In the genomic region with DNA sequence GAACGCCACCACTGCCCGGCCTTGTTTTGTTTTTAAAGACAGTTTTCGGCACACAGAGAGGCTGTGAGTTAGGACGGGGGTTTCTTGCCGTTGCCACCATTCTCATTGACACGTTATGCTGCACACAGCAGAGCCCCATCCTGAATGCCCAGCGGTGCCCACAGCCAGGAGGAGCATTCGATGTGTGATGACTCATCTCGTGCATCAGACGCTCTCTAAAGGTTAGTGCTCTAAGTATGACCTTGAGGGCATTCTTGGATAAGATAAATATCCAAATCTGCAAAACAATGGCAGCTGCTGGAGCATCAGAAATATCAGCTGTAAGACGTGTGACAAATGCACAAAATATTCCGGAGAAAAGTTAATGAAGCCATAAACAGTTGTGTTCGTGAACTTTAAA, we compare ENCODE assay signal across 35 mouse cellular contexts. TPM values are rescaled to one million over a fixed set of nuclear protein-coding genes. Genes with fewer than 3 reads are reported as not detected.
A peak's percentile ranks its signal among the peaks of the same experiment; 100 is the strongest.
DNase-seq lines count a peak whose midpoint lies in the region; ATAC-seq lines count a peak whose summit lies in the region.
"Had no signal": no experiment of that assay in that cellular context is flagged by ENCODE, and none has a peak within 500 bp of the region (broad histone marks: within the 10 kb centered on the region; RNA-seq: fewer than 3 reads in every experiment).

No protein-coding gene starts in this region.

- WGBS in liver, embryonic 13.5 days (ENCODE audit: insufficient replicate concordance): 70% methylated on average over 13 of the region's 13 CpGs
- 70% methylated on average over 13 of the region's 13 CpGs for WGBS in liver, embryonic 12.5 days (ENCODE audit: insufficient replicate concordance)
- WGBS in liver, embryonic 16.5 days (ENCODE audit: insufficient replicate concordance): 63% methylated on average over 13 of the region's 13 CpGs

- H3K27ac ChIP-seq in liver, embryonic 13.5 days: peak overlapping the region; percentile 75; the same call in 1 of the 2 replicates
- no peak overlapping the region for H3K27ac ChIP-seq in liver, embryonic 12.5 days
- no peak overlapping the region; the same call in 1 of the 2 replicates for H3K27ac ChIP-seq in liver, embryonic 16.5 days (ENCODE audit: low read length)
- H3K27ac ChIP-seq: heart, embryonic 13.5 days; hindbrain, embryonic 15.5 days; layer of hippocampus, adult 2 months; limb, embryonic 10.5 days; limb, embryonic 15.5 days; midbrain, embryonic 12.5 days; neural tube, embryonic 12.5 days had no signal

- H3K9ac ChIP-seq in liver, embryonic 13.5 days: no peak overlapping the region; the same call in 1 of the 2 replicates
- no peak overlapping the region for H3K9ac ChIP-seq in liver, embryonic 12.5 days
- H3K9ac ChIP-seq in liver, embryonic 16.5 days (ENCODE audit: low read depth, low read length): no peak overlapping the region
- H3K9ac ChIP-seq: hindbrain, embryonic 15.5 days; kidney, embryonic 15.5 days; limb, embryonic 15.5 days; midbrain, embryonic 12.5 days; neural tube, embryonic 12.5 days had no signal

- H3K27me3 ChIP-seq in liver, embryonic 13.5 days: no peaks in the 10 kb centered on the region
- peaks cover 3% of the 10 kb centered on the region; the same call in 1 of the 2 replicates for H3K27me3 ChIP-seq in liver, embryonic 12.5 days (replicated peaks)
- no peaks in the 10 kb centered on the region for H3K27me3 ChIP-seq in liver, embryonic 16.5 days (ENCODE audit: control insufficient read depth, insufficient read depth, low read depth, low read length)
- H3K27me3 ChIP-seq: hindbrain, embryonic 15.5 days; kidney, embryonic 15.5 days; limb, embryonic 15.5 days; neural tube, embryonic 12.5 days had no signal

- intact Hi-C loops in left cerebral cortex, postnatal 25 days (cut with DNase I): no loop called here

- peak overlapping the region; percentile 42 for H3K4me2 ChIP-seq in liver, embryonic 13.5 days
- H3K4me2 ChIP-seq in liver, embryonic 12.5 days: no peak overlapping the region
- H3K4me2 ChIP-seq in liver, embryonic 16.5 days (ENCODE audit: low read depth, low read length): no peak overlapping the region
- H3K4me2 ChIP-seq: heart, embryonic 13.5 days; hindbrain, embryonic 15.5 days; kidney, embryonic 15.5 days; limb, embryonic 15.5 days; midbrain, embryonic 12.5 days; neural tube, embryonic 12.5 days had no signal

- no peaks in the 10 kb centered on the region for H3K36me3 ChIP-seq in liver, embryonic 13.5 days
- no peaks in the 10 kb centered on the region for H3K36me3 ChIP-seq in liver, embryonic 12.5 days
- no peaks in the 10 kb centered on the region for H3K36me3 ChIP-seq in liver, embryonic 16.5 days (ENCODE audit: control insufficient read depth, insufficient read depth)
- H3K36me3 ChIP-seq: heart, embryonic 13.5 days; hindbrain, embryonic 15.5 days; kidney, embryonic 15.5 days; limb, embryonic 10.5 days; limb, embryonic 15.5 days; midbrain, embryonic 12.5 days; neural tube, embryonic 12.5 days had no signal

- DNase-seq in liver, embryonic 13.5 days: no peak
- peak; percentile 29 for DNase-seq in MN1 (ENCODE audit: low spot score)
- peak; percentile 65 for DNase-seq in adrenal gland, postnatal 10 days
- no peak for DNase-seq in urinary bladder, postnatal 14 days (ENCODE audit: low spot score)
- DNase-seq in left cerebral cortex, postnatal 25 days (ENCODE audit: low spot score in 2 of 2): no peak
- DNase-seq in right cerebral cortex, postnatal 4 days: no peak
- DNase-seq: cerebellum, adult 18-20 months; cerebellum, postnatal 14 days; kidney, adult 11 months; kidney, postnatal 25 days; lung, postnatal 4 days; thymus, postnatal 4 days had no signal

- peaks cover 14% of the 10 kb centered on the region for H3K4me1 ChIP-seq in liver, embryonic 13.5 days (replicated peaks)
- peaks cover 14% of the 10 kb centered on the region; the same call in 1 of the 2 replicates for H3K4me1 ChIP-seq in liver, embryonic 12.5 days
- H3K4me1 ChIP-seq in liver, embryonic 16.5 days (ENCODE audit: control insufficient read depth, low read depth, low read length): 0 out of 2 replicates have a peak, but pooled peaks cover 2% of the 10 kb centered on the region

- H3K9me3 ChIP-seq in liver, embryonic 13.5 days (replicated peaks): no peaks in the 10 kb centered on the region
- H3K9me3 ChIP-seq in liver, embryonic 12.5 days (replicated peaks): no peaks in the 10 kb centered on the region
- no peaks in the 10 kb centered on the region for H3K9me3 ChIP-seq in liver, embryonic 16.5 days (replicated peaks; ENCODE audit: control insufficient read depth, low read length)
- H3K9me3 ChIP-seq: heart, embryonic 13.5 days; hindbrain, embryonic 15.5 days; kidney, embryonic 15.5 days; limb, embryonic 10.5 days; limb, embryonic 15.5 days; megakaryocyte, embryonic 14.5 days; midbrain, embryonic 12.5 days; neural tube, embryonic 12.5 days had no signal

- 0 out of 2 replicates have a peak overlapping the region, but pooled peaks have one; percentile 14 for H3K4me3 ChIP-seq in liver, embryonic 13.5 days (replicated peaks)
- no peak overlapping the region for H3K4me3 ChIP-seq in liver, embryonic 12.5 days
- 0 out of 2 replicates have a peak overlapping the region, but pooled peaks have one; percentile 8 for H3K4me3 ChIP-seq in liver, embryonic 16.5 days (ENCODE audit: low read depth, low read length)
- H3K4me3 ChIP-seq: heart, embryonic 13.5 days; hindbrain, embryonic 15.5 days; kidney, embryonic 15.5 days; layer of hippocampus, adult 2 months; limb, embryonic 10.5 days; limb, embryonic 15.5 days; midbrain, embryonic 12.5 days; myocyte; neural tube, embryonic 12.5 days had no signal

- no peak for ATAC-seq in liver, embryonic 13.5 days (ENCODE audit: low read depth)
- no peak for ATAC-seq in liver, embryonic 12.5 days
- no peak for ATAC-seq in liver, embryonic 16.5 days (ENCODE audit: low read depth)
- ATAC-seq: forebrain, embryonic 16.5 days; inflammation-experienced regulatory T-cells, adult 6 months had no signal

RNA-seq across cellular contexts. Expression of gene Cox8b, which starts 6.9 kb away (rescaled TPM):
- polyA plus RNA-seq in liver, embryonic 13.5 days (2015; fragmentation: Nextera tagmentation; extraction: Ambion mirVana): 0.33 and 1.3 TPM in 2 replicates
- polyA plus RNA-seq in liver, embryonic 12.5 days (2016; fragmentation: Nextera tagmentation; extraction: Ambion mirVana): not detected in 2 replicates
- 1,000 to 10,000 TPM; 2,860 to 2,972 TPM for total RNA-seq in adrenal gland, postnatal 10 days (2021)
- 1.4 and 3.4 TPM in 2 replicates for polyA plus RNA-seq in liver, embryonic 16.5 days (2015; fragmentation: Nextera tagmentation; extraction: Ambion mirVana)
- total RNA-seq in left cerebral cortex, postnatal 25 days (2021): 1 to 10 TPM in 1 of 2 experiments, not detected in 1; 1.2 TPM
- total RNA-seq: CH12.LX; ES-E14; hematopoietic stem cell, adult 5-6 weeks; midbrain, postnatal 0 days had no signal
- polyA plus RNA-seq: erythroblast, embryonic 14.5 days; forebrain, embryonic 11.5 days; forebrain, embryonic 16.5 days; hindbrain, embryonic 15.5 days; inflammation-experienced regulatory T-cells, adult 6 months; midbrain, embryonic 12.5 days; midbrain, postnatal 0 days; testis, adult 2 months had no signal

RNA-seq across cellular contexts. Expression of gene Nlrp6, which starts 13.6 kb away (rescaled TPM):
- 1.6 and 2.4 TPM in 2 replicates for polyA plus RNA-seq in liver, embryonic 13.5 days (2015; fragmentation: Nextera tagmentation; extraction: Ambion mirVana)
- polyA plus RNA-seq in liver, embryonic 12.5 days (2016; fragmentation: Nextera tagmentation; extraction: Ambion mirVana): 1.1 and 1.4 TPM in 2 replicates
- 1 to 10 TPM; 4.9 to 7.9 TPM for total RNA-seq in adrenal gland, postnatal 10 days (2021)
- 7.8 and 10.8 TPM in 2 replicates for polyA plus RNA-seq in liver, embryonic 16.5 days (2015; fragmentation: Nextera tagmentation; extraction: Ambion mirVana)
- under 1 TPM; 0.41 to 0.73 TPM for total RNA-seq in left cerebral cortex, postnatal 25 days (2021)
- total RNA-seq: heart, adult 8-10 months; heart, postnatal 10 days had no signal
- polyA plus RNA-seq: erythroblast, embryonic 14.5 days; inflammation-experienced regulatory T-cells, adult 6 months had no signal

RNA-seq across cellular contexts. Expression of gene Sirt3, which starts 25.0 kb away (rescaled TPM):
- 16.6 and 16.8 TPM in 2 replicates for polyA plus RNA-seq in liver, embryonic 13.5 days (2015; fragmentation: Nextera tagmentation; extraction: Ambion mirVana)
- polyA plus RNA-seq in liver, embryonic 12.5 days (2016; fragmentation: Nextera tagmentation; extraction: Ambion mirVana): 16.0 and 18.1 TPM in 2 replicates
- 10 to 100 TPM; 67.6 to 70.9 TPM for total RNA-seq in adrenal gland, postnatal 10 days (2021)
- polyA plus RNA-seq in liver, embryonic 16.5 days (2015; fragmentation: Nextera tagmentation; extraction: Ambion mirVana): 21.9 and 23.6 TPM in 2 replicates
- 10 to 100 TPM; 77.1 to 78.2 TPM for total RNA-seq in left cerebral cortex, postnatal 25 days (2021)

RNA-seq across cellular contexts. Expression of gene Psmd13, which starts 25.4 kb away (rescaled TPM):
- 187 and 202 TPM in 2 replicates for polyA plus RNA-seq in liver, embryonic 13.5 days (2015; fragmentation: Nextera tagmentation; extraction: Ambion mirVana)
- 204 and 213 TPM in 2 replicates for polyA plus RNA-seq in liver, embryonic 12.5 days (2016; fragmentation: Nextera tagmentation; extraction: Ambion mirVana)
- 100 to 1,000 TPM; 106 to 112 TPM for total RNA-seq in adrenal gland, postnatal 10 days (2021)
- 108 and 123 TPM in 2 replicates for polyA plus RNA-seq in liver, embryonic 16.5 days (2015; fragmentation: Nextera tagmentation; extraction: Ambion mirVana)
- 100 to 1,000 TPM; 116 TPM for total RNA-seq in left cerebral cortex, postnatal 25 days (2021)

RNA-seq across cellular contexts. Expression of gene Pgghg, which starts 34.1 kb away (rescaled TPM):
- 5.0 and 5.9 TPM in 2 replicates for polyA plus RNA-seq in liver, embryonic 13.5 days (2015; fragmentation: Nextera tagmentation; extraction: Ambion mirVana)
- polyA plus RNA-seq in liver, embryonic 12.5 days (2016; fragmentation: Nextera tagmentation; extraction: Ambion mirVana): 7.8 and 7.9 TPM in 2 replicates
- total RNA-seq in adrenal gland, postnatal 10 days (2021): 10 to 100 TPM; 31.6 to 37.2 TPM
- 6.0 and 7.9 TPM in 2 replicates for polyA plus RNA-seq in liver, embryonic 16.5 days (2015; fragmentation: Nextera tagmentation; extraction: Ambion mirVana)
- 1 to 10 TPM; 4.7 to 6.3 TPM for total RNA-seq in left cerebral cortex, postnatal 25 days (2021)

Comparison
In these comparisons a context has a peak if more than half of its experiments do, and no peak if none do; other contexts are left out.
1. DNase-seq: peak in MN1 (single experiment) and adrenal gland, postnatal 10 days (single experiment); none in liver, embryonic 13.5 days (single experiment), urinary bladder, postnatal 14 days (single experiment), left cerebral cortex, postnatal 25 days (0 of 2) and right cerebral cortex, postnatal 4 days (single experiment).